Mouse (Mus musculus) kidney, embryonic 14.5 days (tissue): ENCODE measurements around the gene Usp6nl. TPM values are rescaled to one million over a fixed set of nuclear protein-coding genes. Genes with fewer than 3 reads are reported as not detected.

Source experiments
- ATAC-seq: fragments of 200-750 bp; cut with Nextera tagmentation; 2 replicates; pipeline ENCODE4 v1.8.0; 2017; ENCODE audit warnings: moderate number of reproducible peaks, mild to moderate bottlenecking, moderate TSS enrichment, moderate library complexity; ENCODE audit not compliant: low FRiP score, low TSS enrichment
- H3K27ac ChIP-seq: fragments of 300-500 bp; sonication (generic); 2 replicates; pipeline ENCODE4 v1.5.1; 2014; ENCODE audit warnings: low read depth, mild to moderate bottlenecking, low read length, moderate library complexity, mixed read lengths
- H3K27me3 ChIP-seq: fragments of 300-500 bp; sonication (generic); 2 replicates; pipeline ENCODE4 v1.6.1; 2014; ENCODE audit warnings: mild to moderate bottlenecking, low read length; ENCODE audit not compliant: control insufficient read depth, insufficient read depth
- H3K36me3 ChIP-seq: fragments of 300-500 bp; sonication (generic); 2 replicates; pipeline ENCODE4 v1.6.1; 2014; ENCODE audit warnings: low read length, mixed read lengths; ENCODE audit not compliant: control insufficient read depth, insufficient read depth
- H3K4me1 ChIP-seq: fragments of 300-500 bp; sonication (generic); 2 replicates; pipeline ENCODE4 v1.6.1; 2014; ENCODE audit warnings: low read length, mixed read lengths; ENCODE audit not compliant: control insufficient read depth, insufficient read depth
- H3K4me2 ChIP-seq: fragments of 300-500 bp; sonication (generic); replicated peaks from 2 replicates; pipeline ENCODE4 v1.6.1; 2014; ENCODE audit warnings: low read depth, mild to moderate bottlenecking, low read length
- H3K4me3 ChIP-seq: fragments of 300-500 bp; sonication (generic); 2 replicates; pipeline ENCODE4 v1.5.1; 2014; ENCODE audit warnings: mild to moderate bottlenecking, low read length
- H3K9ac ChIP-seq: fragments of 300-500 bp; sonication (generic); 2 replicates; pipeline ENCODE4 v1.6.1; 2014; ENCODE audit warnings: low read depth, mild to moderate bottlenecking, low read length, moderate library complexity
- H3K9me3 ChIP-seq: fragments of 300-500 bp; sonication (generic); 2 replicates; pipeline ENCODE4 v1.6.1; 2016; ENCODE audit warnings: low read length; ENCODE audit not compliant: control insufficient read depth
- WGBS: fragments of 180-500 bp; shearing (Covaris S2); extraction: QIAGEN DNeasy Blood & Tissue Kit; methylation state at CpG from one replicate; pipeline ENCODE4 v1.1.7; 2014; 5-methylcytosine and 5-hydroxymethylcytosine counted together
- polyA plus RNA-seq: library from polyadenylated mRNA; unstranded; fragments of >200 nt; fragmentation: Nextera tagmentation; extraction: Ambion mirVana; gene quantifications from 2 replicates; pipeline ENCODE4 v1.2.1, GENCODE M21; 2014

Gene Usp6nl
- polyA plus RNA-seq, 1 experiment from 2014 or later, result 15.9 TPM

DNA sequence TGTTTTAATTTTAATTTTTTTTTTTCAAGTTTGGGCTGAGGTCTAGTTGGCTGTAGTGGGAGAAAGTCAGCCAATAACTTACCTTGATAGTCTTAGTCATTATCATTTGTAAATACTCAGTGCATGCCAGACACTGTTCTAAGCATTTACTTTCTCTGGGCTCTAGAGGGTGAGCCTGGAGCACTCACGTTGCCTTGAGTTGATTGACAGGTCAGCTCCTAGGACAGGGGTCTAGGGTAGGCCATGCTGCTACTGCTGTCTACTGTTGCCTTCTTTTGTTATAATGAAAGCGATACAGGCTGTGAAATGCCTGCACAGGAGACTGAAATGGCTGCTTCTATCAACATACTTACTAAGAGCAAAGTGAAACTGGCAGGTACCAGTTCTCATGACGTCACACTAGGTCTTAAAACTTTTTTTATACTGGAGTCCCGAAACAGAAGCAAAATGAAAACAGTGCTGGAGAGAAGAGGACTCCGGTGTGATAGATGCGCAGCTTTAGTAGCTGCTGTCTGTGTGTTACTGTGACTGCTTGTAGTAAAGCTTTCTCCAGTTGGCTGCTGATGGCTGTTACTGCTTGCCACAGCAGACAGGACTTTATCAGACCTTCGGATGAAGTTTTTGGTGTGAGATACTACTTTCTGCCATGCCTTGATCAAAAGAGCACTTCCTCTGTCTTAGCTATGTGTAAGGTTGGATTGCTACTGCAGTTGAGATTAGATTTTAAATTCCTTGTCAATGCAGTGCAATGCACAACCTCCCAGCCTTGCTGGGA lies 73.6 kb downstream of the Usp6nl start:
- Histone ChIP-seq H3K27me3 (no peaks in the 10 kb centered on the region), H3K36me3 (peaks cover 6% of the 10 kb centered on the region; the same call in 1 of the 2 replicates), H3K4me3 (no peak overlapping the region), H3K9ac (no peak overlapping the region), H3K9me3 (no peaks in the 10 kb centered on the region), H3K4me1 (0 out of 2 replicates have a peak, but pooled peaks cover 5% of the 10 kb centered on the region), H3K27ac (no peak overlapping the region), H3K4me2 (no peak overlapping the region)
- WGBS, result 81% methylated on average over 7 of the region's 7 CpGs
- no peak for ATAC-seq

GRCm38 (mm10) chr2:6396626-6397146 lies 74.2 kb downstream of the Usp6nl start:
- H3K9ac ChIP-seq, result no peak overlapping the region
- no peak for ATAC-seq
- no peak overlapping the region for H3K4me3 ChIP-seq
- H3K27me3 ChIP-seq, result no peaks in the 10 kb centered on the region
- H3K4me2 ChIP-seq, result no peak overlapping the region
- H3K4me1 ChIP-seq, result 0 out of 2 replicates have a peak, but pooled peaks cover 5% of the 10 kb centered on the region
- no peaks in the 10 kb centered on the region for H3K9me3 ChIP-seq
- no peak overlapping the region for H3K27ac ChIP-seq
- H3K36me3 ChIP-seq, result peaks cover 6% of the 10 kb centered on the region; the same call in 1 of the 2 replicates
- 72% methylated on average over 1 of the region's 1 CpGs for whole genome bisulfite sequencing

GRCm38 (mm10) chr2:6397166-6397565 lies 74.7 kb downstream of the Usp6nl start:
- H3K4me3 ChIP-seq, result no peak overlapping the region
- no peaks in the 10 kb centered on the region for H3K9me3 ChIP-seq
- H3K36me3 ChIP-seq, result peaks cover 4% of the 10 kb centered on the region; the same call in 1 of the 2 replicates
- H3K4me2 ChIP-seq, result no peak overlapping the region
- 0 out of 2 replicates have a peak, but pooled peaks cover 5% of the 10 kb centered on the region for H3K4me1 ChIP-seq
- ATAC-seq, result no peak
- no peaks in the 10 kb centered on the region for H3K27me3 ChIP-seq
- WGBS, result 66% methylated on average over 3 of the region's 3 CpGs
- no peak overlapping the region for H3K9ac ChIP-seq
- no peak overlapping the region for H3K27ac ChIP-seq

DNA sequence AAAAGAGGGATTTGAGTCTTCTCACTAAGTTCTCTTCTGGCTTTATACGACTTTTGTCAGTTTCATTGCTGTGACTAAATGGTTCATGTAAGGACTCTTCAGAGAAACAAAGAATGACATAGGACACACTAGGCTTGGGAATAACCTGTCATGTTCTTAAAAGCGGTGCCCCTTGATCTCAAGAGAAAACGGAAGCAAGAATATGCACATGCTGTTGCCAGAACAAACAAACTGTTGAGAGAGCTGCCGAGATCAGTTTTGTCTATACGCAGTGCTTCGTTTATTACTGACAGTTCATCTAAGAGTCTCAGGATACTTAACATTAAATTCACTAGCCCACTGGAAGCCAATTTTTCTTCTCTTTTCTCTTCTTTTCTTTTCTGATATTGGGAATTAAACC lies 76.4 kb downstream of the Usp6nl start:
- no peaks in the 10 kb centered on the region for H3K27me3 ChIP-seq
- no peak overlapping the region for H3K9ac ChIP-seq
- H3K27ac ChIP-seq, result no peak overlapping the region
- H3K9me3 ChIP-seq, result no peaks in the 10 kb centered on the region
- 0 out of 2 replicates have a peak, but pooled peaks cover 10% of the 10 kb centered on the region for H3K4me1 ChIP-seq
- WGBS, result 58% methylated on average over 6 of the region's 6 CpGs
- H3K4me2 ChIP-seq, result no peak overlapping the region
- peaks cover 3% of the 10 kb centered on the region; the same call in 1 of the 2 replicates for H3K36me3 ChIP-seq
- no peak for ATAC-seq
- no peak overlapping the region for H3K4me3 ChIP-seq

GRCm38 (mm10) chr2:6401039-6401438 lies 78.6 kb downstream of the Usp6nl start:
- no peak overlapping the region for H3K27ac ChIP-seq
- 86% methylated on average over 10 of the region's 10 CpGs for WGBS
- peaks cover 16% of the 10 kb centered on the region; the same call in 1 of the 2 replicates for H3K4me1 ChIP-seq
- ATAC-seq, result no peak
- peaks cover 3% of the 10 kb centered on the region; the same call in 1 of the 2 replicates for H3K36me3 ChIP-seq
- H3K4me2 ChIP-seq, result no peak overlapping the region
- H3K27me3 ChIP-seq, result no peaks in the 10 kb centered on the region
- no peak overlapping the region for H3K9ac ChIP-seq
- no peak overlapping the region for H3K4me3 ChIP-seq
- H3K9me3 ChIP-seq, result no peaks in the 10 kb centered on the region

DNA sequence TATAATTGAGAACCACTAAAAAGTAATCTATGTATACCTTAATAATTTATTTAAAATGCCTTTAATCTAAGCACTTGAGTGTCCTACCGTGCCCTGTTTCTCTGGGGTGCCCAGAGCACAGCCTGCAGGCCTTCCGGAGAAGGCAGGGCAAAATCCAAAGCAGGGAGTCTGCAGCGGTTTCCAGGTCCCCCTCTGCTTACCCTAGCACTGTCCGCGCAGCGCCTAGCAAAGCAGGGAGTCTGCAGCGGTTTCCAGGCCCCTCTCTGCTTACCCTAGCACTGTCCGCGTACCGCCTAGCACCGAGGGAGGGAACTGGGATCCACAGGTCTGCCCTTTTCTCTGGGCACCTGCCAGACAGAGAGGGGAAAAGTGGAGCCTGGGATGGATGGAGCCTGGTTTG lies 80.9 kb downstream of the Usp6nl start:
- H3K4me3 ChIP-seq, result no peak overlapping the region
- no peak overlapping the region for H3K4me2 ChIP-seq
- WGBS, result 16% methylated on average over 11 of the region's 11 CpGs
- H3K27ac ChIP-seq, result peak overlapping the region; percentile 42; the same call in 1 of the 2 replicates
- H3K4me1 ChIP-seq, result peaks cover 11% of the 10 kb centered on the region; the same call in 1 of the 2 replicates
- H3K36me3 ChIP-seq, result peaks cover 2% of the 10 kb centered on the region; the same call in 1 of the 2 replicates
- H3K9me3 ChIP-seq, result no peaks in the 10 kb centered on the region
- peak; percentile 76 for ATAC-seq
- H3K9ac ChIP-seq, result no peak overlapping the region
- H3K27me3 ChIP-seq, result no peaks in the 10 kb centered on the region

- ATAC-seq, result no peak
- no peak overlapping the region for H3K27ac ChIP-seq
Measured at GRCm38 (mm10) chr2:6403991-6404390, 81.5 kb downstream of the Usp6nl start.

DNA sequence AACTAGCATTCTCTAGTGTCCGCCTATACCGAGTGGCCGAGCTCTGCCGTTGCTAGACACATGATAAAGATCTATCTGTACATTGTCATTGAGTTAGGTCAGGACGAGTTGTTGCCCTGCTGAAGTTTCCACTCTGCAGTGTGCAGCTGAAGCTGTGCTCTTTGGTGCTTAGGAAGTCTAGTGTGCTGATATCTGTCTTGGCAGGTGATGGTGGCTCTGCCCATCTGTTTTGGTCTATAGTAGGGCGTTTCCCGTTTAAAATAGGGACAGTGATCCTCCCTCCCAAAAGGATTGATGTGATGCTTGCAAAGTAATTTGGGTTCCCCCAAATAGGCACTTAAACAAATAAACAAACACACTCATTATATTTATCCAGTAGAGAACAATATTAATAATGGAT lies 82.2 kb downstream of the Usp6nl start:
- 66% methylated on average over 7 of the region's 7 CpGs for WGBS
- Histone ChIP-seq H3K4me3 (no peak overlapping the region), H3K9me3 (no peaks in the 10 kb centered on the region), H3K27ac (no peak overlapping the region), H3K4me2 (no peak overlapping the region), H3K27me3 (no peaks in the 10 kb centered on the region), H3K9ac (no peak overlapping the region), H3K36me3 (peaks cover 5% of the 10 kb centered on the region; the same call in 1 of the 2 replicates), H3K4me1 (peaks cover 11% of the 10 kb centered on the region; the same call in 1 of the 2 replicates)
- no peak for ATAC-seq

More at GRCm38 (mm10) chr2:6403991-6404390, 81.5 kb downstream of the Usp6nl start:
- WGBS, result 53% methylated on average over 3 of the region's 3 CpGs
- Histone ChIP-seq H3K4me3 (no peak overlapping the region), H3K27me3 (no peaks in the 10 kb centered on the region), H3K9ac (no peak overlapping the region), H3K36me3 (peaks cover 2% of the 10 kb centered on the region; the same call in 1 of the 2 replicates), H3K4me1 (peaks cover 11% of the 10 kb centered on the region; the same call in 1 of the 2 replicates), H3K4me2 (no peak overlapping the region), H3K9me3 (no peaks in the 10 kb centered on the region)
